Mouse (Mus musculus) ES-Bruce4 (cell line): Measurements from ENCODE around the gene Abhd14a. TPM values are rescaled to one million over a fixed set of nuclear protein-coding genes. Genes with fewer than 3 reads are reported as not detected.
"Not testable (repeated sequence)": the region's sequence is repeated elsewhere in the genome, so short reads cannot be mapped to it uniquely, and the experiment has no call there.

Experiments
- H3K27ac ChIP-seq: 2 replicates; pipeline ENCODE4 v1.5.1; 2012; ENCODE audit warnings: low read length, inconsistent platforms; ENCODE audit not compliant: insufficient read depth
- H3K27me3 ChIP-seq: 2 replicates; pipeline ENCODE4 v1.6.1; 2012; ENCODE audit warnings: mild to moderate bottlenecking, low read length, inconsistent platforms; ENCODE audit not compliant: control insufficient read depth, poor library complexity, insufficient read depth, severe bottlenecking
- H3K36me3 ChIP-seq: 2 replicates; pipeline ENCODE4 v1.6.1; 2012; ENCODE audit warnings: inconsistent platforms, mild to moderate bottlenecking, low read length, moderate library complexity; ENCODE audit not compliant: control insufficient read depth, poor library complexity, insufficient read depth, severe bottlenecking
- H3K4me1 ChIP-seq: one replicate; pipeline ENCODE4 v1.8.1; 2011; ENCODE audit warnings: low read length; ENCODE audit not compliant: control insufficient read depth, insufficient read depth
- H3K4me3 ChIP-seq: 2 replicates; pipeline ENCODE4 v1.5.1; 2011; ENCODE audit warnings: low read depth, mild to moderate bottlenecking, low read length
- H3K9ac ChIP-seq: 2 replicates; pipeline ENCODE4 v1.6.1; 2012; ENCODE audit warnings: low read depth, mild to moderate bottlenecking, inconsistent platforms; ENCODE audit not compliant: poor library complexity, severe bottlenecking
- H3K9me3 ChIP-seq: replicated peaks from 2 replicates; pipeline ENCODE4 v1.6.1; 2012; ENCODE audit warnings: mild to moderate bottlenecking, low read length, inconsistent platforms; ENCODE audit not compliant: control insufficient read depth, poor library complexity, insufficient read depth, severe bottlenecking
- CTCF ChIP-seq: IDR thresholded peaks from one replicate; pipeline ENCODE4 v1.8.1; 2011; ENCODE audit warnings: low read depth, low read length
- EP300 ChIP-seq: IDR thresholded peaks from 2 replicates; pipeline ENCODE4 v1.6.1; 2011; ENCODE audit warnings: low read depth, low read length; ENCODE audit not compliant: insufficient read depth
- POLR2A ChIP-seq: IDR thresholded peaks from one replicate; pipeline ENCODE4 v1.8.1; 2011; ENCODE audit warnings: low read length; ENCODE audit not compliant: insufficient read depth
- polyA plus RNA-seq: library from polyadenylated mRNA; stranded (reverse); fragments of >200 nt; gene quantifications from 2 replicates; pipeline ENCODE4 v1.2.4, GENCODE M21; 2011; ENCODE audit warnings: low read depth; ENCODE audit not compliant: missing spikeins, insufficient read depth, insufficient read length

The Abhd14a gene
- 35.1 and 35.5 TPM in 2 replicates for polyA plus RNA-seq

GRCm38 (mm10) chr9:106447348-106447747, at the start of gene Abhd14a, which contains the start of gene Abhd14b:
Gene Abhd14a, minus strand, starts transcription at chr9:106447678.
Gene Abhd14b, plus strand, starts transcription at chr9:106447459.
- no peak for TF ChIP-seq EP300
- no peak for TF ChIP-seq POLR2A
- Histone ChIP-seq H3K4me1 (peaks cover 6% of the 10 kb centered on the region), H3K9ac (peak within 1 kb of the TSS; percentile 51), H3K36me3 (no peaks in the 10 kb centered on the region), H3K4me3 (peak within 1 kb of the TSS; percentile 74), H3K27me3 (no peaks in the 10 kb centered on the region), H3K9me3 (no peaks in the 10 kb centered on the region), H3K27ac (peak within 1 kb of the TSS; percentile 12; the same call in 1 of the 2 replicates)

DNA sequence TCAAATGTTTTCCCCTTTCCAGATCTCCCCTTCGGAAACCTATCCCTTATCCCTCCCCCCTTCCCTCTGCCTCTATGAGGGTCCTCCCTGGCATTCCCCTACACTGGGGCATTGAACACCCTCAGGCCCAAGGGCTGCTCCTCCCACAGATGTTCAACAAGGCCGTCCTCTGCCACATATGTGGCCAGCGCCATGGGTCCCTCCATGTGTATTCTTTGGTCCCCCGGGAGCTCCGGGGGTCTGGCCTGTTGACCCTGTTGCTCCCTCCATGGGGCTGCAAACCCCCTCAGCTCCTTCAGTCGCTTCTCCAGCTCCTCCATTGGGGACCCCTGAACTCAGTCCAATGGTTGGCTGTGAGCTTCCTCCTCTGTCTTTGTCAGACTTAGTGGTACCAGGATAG, 40.1 kb upstream of the Abhd14a start:
- H3K36me3 ChIP-seq, H3K9ac ChIP-seq, H3K4me3 ChIP-seq, H3K27me3 ChIP-seq, H3K4me1 ChIP-seq, H3K9me3 ChIP-seq, H3K27ac ChIP-seq: not testable (repeated sequence)

- no peak overlapping the region for H3K27ac ChIP-seq
- TF ChIP-seq POLR2A (no peak), CTCF (no peak), EP300 (no peak)
- no peak overlapping the region for H3K9ac ChIP-seq
- no peak overlapping the region for H3K4me3 ChIP-seq
- H3K4me1 ChIP-seq: peaks cover 3% of the 10 kb centered on the region
- H3K27me3 ChIP-seq: no peaks in the 10 kb centered on the region
- H3K36me3 ChIP-seq: peaks cover 8% of the 10 kb centered on the region
- no peaks in the 10 kb centered on the region for H3K9me3 ChIP-seq
These were observed 37.6 kb upstream of the Abhd14a start for GRCm38 (mm10) chr9:106485076-106485475.

DNA sequence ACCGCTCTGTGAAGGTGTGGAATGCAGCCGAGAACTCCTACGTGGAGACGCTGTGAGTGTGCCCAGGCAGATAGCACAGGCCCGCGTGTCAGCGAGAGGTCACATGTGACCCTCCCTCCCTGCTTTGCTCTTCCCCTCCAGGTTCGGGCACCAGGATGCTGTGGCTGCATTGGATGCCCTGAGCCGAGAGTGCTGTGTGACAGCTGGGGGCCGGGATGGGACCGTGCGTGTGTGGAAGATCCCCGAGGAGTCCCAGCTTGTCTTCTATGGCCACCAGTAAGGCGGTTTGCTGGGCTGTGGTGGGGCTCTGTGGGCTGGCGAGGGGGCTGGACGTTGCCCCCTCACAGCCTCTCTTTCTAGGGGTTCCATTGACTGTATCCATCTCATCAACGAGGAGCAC, 36.1 kb upstream of the Abhd14a start:
- H3K27ac ChIP-seq: no peak overlapping the region
- H3K4me3 ChIP-seq: no peak overlapping the region
- H3K9ac ChIP-seq: no peak overlapping the region
- no peak for TF ChIP-seq EP300
- no peak for TF ChIP-seq POLR2A
- no peak for TF ChIP-seq CTCF
- H3K9me3 ChIP-seq: no peaks in the 10 kb centered on the region
- H3K27me3 ChIP-seq: no peaks in the 10 kb centered on the region
- peaks cover 3% of the 10 kb centered on the region for H3K4me1 ChIP-seq
- peaks cover 8% of the 10 kb centered on the region for H3K36me3 ChIP-seq

- Histone ChIP-seq H3K27me3 (no peaks in the 10 kb centered on the region), H3K4me1 (peaks cover 3% of the 10 kb centered on the region), H3K9me3 (no peaks in the 10 kb centered on the region), H3K9ac (no peak overlapping the region), H3K27ac (no peak overlapping the region), H3K36me3 (peaks cover 8% of the 10 kb centered on the region), H3K4me3 (no peak overlapping the region)
- TF ChIP-seq CTCF (no peak), EP300 (no peak), POLR2A (no peak)
These were observed 35.7 kb upstream of the Abhd14a start for GRCm38 (mm10) chr9:106483136-106483535.

- peaks cover 8% of the 10 kb centered on the region for H3K36me3 ChIP-seq
- H3K9ac ChIP-seq: no peak overlapping the region
- H3K4me1 ChIP-seq: peaks cover 3% of the 10 kb centered on the region
- no peak overlapping the region for H3K4me3 ChIP-seq
- H3K27ac ChIP-seq: no peak overlapping the region
- H3K27me3 ChIP-seq: no peaks in the 10 kb centered on the region
- no peaks in the 10 kb centered on the region for H3K9me3 ChIP-seq
- no peak for TF ChIP-seq CTCF
These were observed 35.2 kb upstream of the Abhd14a start for GRCm38 (mm10) chr9:106482578-106483115.
